Comparison of ENCODE assay signal across 8 mouse cellular contexts in genomic region chr10:127569450-127569849, GRCm38 (mm10). TPM values are rescaled to one million over a fixed set of nuclear protein-coding genes. Genes with fewer than 3 reads are reported as not detected.
DNase-seq lines count a peak whose midpoint lies in the region; ATAC-seq and TF ChIP-seq lines count a peak whose summit lies in the region.

No protein-coding gene starts in this region.

- TF ChIP-seq POLR2A in cortical plate, adult 2 months (IDR thresholded peaks at IDR 0.05; ENCODE audit: extremely low read depth, insufficient read depth, low read length): no peak

- peaks cover 2% of the 10 kb centered on the region; the same call in 1 of the 2 replicates for H3K4me1 ChIP-seq in cortical plate, adult 2 months (ENCODE audit: control insufficient read depth, insufficient read depth, low read length)
- peaks cover 6% of the 10 kb centered on the region; the same call in 1 of the 2 replicates for H3K4me1 ChIP-seq in kidney, embryonic 16.5 days (ENCODE audit: insufficient read depth, low read length)
- peaks cover 28% of the 10 kb centered on the region for H3K4me1 ChIP-seq in liver, embryonic 15.5 days (replicated peaks)

- no peaks in the 10 kb centered on the region for H3K9me3 ChIP-seq in kidney, embryonic 16.5 days (ENCODE audit: low read length)
- H3K9me3 ChIP-seq in liver, embryonic 15.5 days (replicated peaks): no peaks in the 10 kb centered on the region

- H3K4me2 ChIP-seq in kidney, embryonic 16.5 days (replicated peaks; ENCODE audit: low read depth, low read length): no peak overlapping the region
- no peak overlapping the region for H3K4me2 ChIP-seq in liver, embryonic 15.5 days

- H3K4me3 ChIP-seq in cortical plate, adult 2 months (ENCODE audit: insufficient read depth, low read length): no peak overlapping the region
- H3K4me3 ChIP-seq in kidney, embryonic 16.5 days (ENCODE audit: low read length): no peak overlapping the region
- H3K4me3 ChIP-seq in liver, embryonic 15.5 days (replicated peaks): no peak overlapping the region

- H3K27me3 ChIP-seq in kidney, embryonic 16.5 days (ENCODE audit: insufficient read depth, low read length): no peaks in the 10 kb centered on the region
- H3K27me3 ChIP-seq in liver, embryonic 15.5 days: peaks cover 7% of the 10 kb centered on the region; the same call in 1 of the 2 replicates

- DNase-seq in CD8-positive naive resting alpha-beta T cell, adult 2 months (ENCODE audit: low read depth in 2 of 2, low spot score in 2 of 2): peak; percentile 61 to 71
- DNase-seq in adipocyte (ENCODE audit: low spot score): peak; percentile 78
- peak; percentile 60 for DNase-seq in ovary, postnatal 10 days (ENCODE audit: low spot score)
- DNase-seq in thymus, postnatal 36 days: peak; percentile 63 to 71

- peaks cover 40% of the 10 kb centered on the region for H3K36me3 ChIP-seq in kidney, embryonic 16.5 days (ENCODE audit: insufficient read depth, low read length)
- peaks cover 56% of the 10 kb centered on the region for H3K36me3 ChIP-seq in liver, embryonic 15.5 days (replicated peaks)

- peak; percentile 79 for ATAC-seq in granulocyte monocyte progenitor cell, adult 5-6 weeks (replicated peaks; ENCODE audit: poor library complexity, severe bottlenecking)
- ATAC-seq in kidney, embryonic 16.5 days (ENCODE audit: low FRiP score, low TSS enrichment): peak; percentile 30; the same call in 1 of the 2 replicates
- ATAC-seq in liver, embryonic 15.5 days (ENCODE audit: insufficient read depth): no peak

- H3K27ac ChIP-seq in cortical plate, adult 2 months (ENCODE audit: insufficient read depth, low read length): no peak overlapping the region
- H3K27ac ChIP-seq in kidney, embryonic 16.5 days (ENCODE audit: low read length): no peak overlapping the region
- H3K27ac ChIP-seq in liver, embryonic 15.5 days (replicated peaks): 0 out of 2 replicates have a peak overlapping the region, but pooled peaks have one; percentile 57

- H3K9ac ChIP-seq in kidney, embryonic 16.5 days (replicated peaks; ENCODE audit: low read length): no peak overlapping the region
- no peak overlapping the region for H3K9ac ChIP-seq in liver, embryonic 15.5 days

- 30% methylated on average over 3 of the region's 3 CpGs for WGBS in kidney, embryonic 16.5 days
- 12% methylated on average over 3 of the region's 3 CpGs for WGBS in liver, embryonic 15.5 days (ENCODE audit: insufficient replicate concordance)

- peak; percentile 68 for TF ChIP-seq CTCF in cortical plate, adult 2 months (IDR thresholded peaks at IDR 0.05; ENCODE audit: extremely low read depth, insufficient read depth, low read length)

RNA-seq across cellular contexts. Expression of gene Nxph4, which starts 35.1 kb away (rescaled TPM):
- polyA plus RNA-seq in cortical plate, adult 2 months (2012; rRNA removed): 3.0 and 3.8 TPM in 2 replicates
- total RNA-seq in granulocyte monocyte progenitor cell, adult 5-6 weeks (2014; fragmentation: Nextera tagmentation): not detected in 2 replicates
- not detected in 2 replicates for total RNA-seq in granulocyte monocyte progenitor cell, adult 5-6 weeks (2017)
- 1.8 and 2.3 TPM in 2 replicates for polyA plus RNA-seq in kidney, embryonic 16.5 days (2015; fragmentation: Nextera tagmentation; extraction: Ambion mirVana)
- 0.07 TPM in 1 of 2 replicates, not detected in the other for polyA plus RNA-seq in liver, embryonic 15.5 days (2015; fragmentation: Nextera tagmentation; extraction: Ambion mirVana)

RNA-seq across cellular contexts. Expression of gene Shmt2, which starts 47.2 kb away (rescaled TPM):
- 38.6 and 39.7 TPM in 2 replicates for polyA plus RNA-seq in cortical plate, adult 2 months (2012; rRNA removed)
- total RNA-seq in granulocyte monocyte progenitor cell, adult 5-6 weeks (2014; fragmentation: Nextera tagmentation): 126 and 187 TPM in 2 replicates
- 102 and 103 TPM in 2 replicates for total RNA-seq in granulocyte monocyte progenitor cell, adult 5-6 weeks (2017)
- polyA plus RNA-seq in kidney, embryonic 16.5 days (2015; fragmentation: Nextera tagmentation; extraction: Ambion mirVana): 119 and 123 TPM in 2 replicates
- 138 and 159 TPM in 2 replicates for polyA plus RNA-seq in liver, embryonic 15.5 days (2015; fragmentation: Nextera tagmentation; extraction: Ambion mirVana)

RNA-seq across cellular contexts. Expression of gene Lrp1, which starts 51.5 kb away (rescaled TPM):
- 294 and 309 TPM in 2 replicates for polyA plus RNA-seq in cortical plate, adult 2 months (2012; rRNA removed)
- 13.9 and 15.0 TPM in 2 replicates for total RNA-seq in granulocyte monocyte progenitor cell, adult 5-6 weeks (2014; fragmentation: Nextera tagmentation)
- total RNA-seq in granulocyte monocyte progenitor cell, adult 5-6 weeks (2017): 5.7 and 18.1 TPM in 2 replicates
- polyA plus RNA-seq in kidney, embryonic 16.5 days (2015; fragmentation: Nextera tagmentation; extraction: Ambion mirVana): 70.9 and 71.7 TPM in 2 replicates
- polyA plus RNA-seq in liver, embryonic 15.5 days (2015; fragmentation: Nextera tagmentation; extraction: Ambion mirVana): 23.2 and 31.1 TPM in 2 replicates

RNA-seq across cellular contexts. Expression of gene Ndufa4l2, which starts 54.7 kb away (rescaled TPM):
- 10.0 and 10.6 TPM in 2 replicates for polyA plus RNA-seq in cortical plate, adult 2 months (2012; rRNA removed)
- 1.2 TPM in 1 of 2 replicates, not detected in the other for total RNA-seq in granulocyte monocyte progenitor cell, adult 5-6 weeks (2014; fragmentation: Nextera tagmentation)
- not detected in 2 replicates for total RNA-seq in granulocyte monocyte progenitor cell, adult 5-6 weeks (2017)
- 74.4 and 77.3 TPM in 2 replicates for polyA plus RNA-seq in kidney, embryonic 16.5 days (2015; fragmentation: Nextera tagmentation; extraction: Ambion mirVana)
- polyA plus RNA-seq in liver, embryonic 15.5 days (2015; fragmentation: Nextera tagmentation; extraction: Ambion mirVana): 20.7 and 42.1 TPM in 2 replicates
